Mouse (Mus musculus): ENCODE measurements around the gene Gm17545.

Gm17545 gene

GRCm38 (mm10) chr9:22447213-22447612 is 6.9 kb upstream of the Gm17545 start:
- DNase-seq, result no peak

- no peak for DNase-seq
These were observed 5.7 kb upstream of the Gm17545 start for GRCm38 (mm10) chr9:22448420-22448819.

- DNase-seq, result no peak
These were observed 4.9 kb upstream of the Gm17545 start for GRCm38 (mm10) chr9:22449209-22449608.

GRCm38 (mm10) chr9:22452697-22453096 is 1.4 kb upstream of the Gm17545 start:
- no peak for DNase-seq

DNA sequence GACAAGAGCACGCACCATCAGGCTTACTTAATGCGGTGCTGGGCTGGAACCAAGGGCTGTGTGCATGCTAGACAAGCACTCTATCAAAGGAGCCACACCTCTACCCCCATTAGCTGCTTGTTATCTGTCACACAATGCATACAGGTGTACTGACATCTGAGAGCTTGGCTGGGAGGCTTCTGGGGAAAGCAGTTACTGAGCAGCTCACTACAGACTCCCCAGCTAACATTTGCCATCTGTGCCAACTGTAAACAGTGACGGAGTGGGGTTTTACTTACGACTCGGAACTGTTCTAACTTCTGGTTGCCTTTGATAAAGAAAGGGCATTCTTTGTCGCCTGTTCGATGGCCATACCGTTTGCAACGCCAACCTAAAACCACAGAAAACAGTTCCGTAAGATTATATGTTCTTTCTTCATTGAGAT is 577 bp upstream of the Gm17545 start:
- DNase-seq, result no peak

- DNase-seq, result no peak
These were observed 951 bp downstream of the Gm17545 start for GRCm38 (mm10) chr9:22455041-22455440.

DNA sequence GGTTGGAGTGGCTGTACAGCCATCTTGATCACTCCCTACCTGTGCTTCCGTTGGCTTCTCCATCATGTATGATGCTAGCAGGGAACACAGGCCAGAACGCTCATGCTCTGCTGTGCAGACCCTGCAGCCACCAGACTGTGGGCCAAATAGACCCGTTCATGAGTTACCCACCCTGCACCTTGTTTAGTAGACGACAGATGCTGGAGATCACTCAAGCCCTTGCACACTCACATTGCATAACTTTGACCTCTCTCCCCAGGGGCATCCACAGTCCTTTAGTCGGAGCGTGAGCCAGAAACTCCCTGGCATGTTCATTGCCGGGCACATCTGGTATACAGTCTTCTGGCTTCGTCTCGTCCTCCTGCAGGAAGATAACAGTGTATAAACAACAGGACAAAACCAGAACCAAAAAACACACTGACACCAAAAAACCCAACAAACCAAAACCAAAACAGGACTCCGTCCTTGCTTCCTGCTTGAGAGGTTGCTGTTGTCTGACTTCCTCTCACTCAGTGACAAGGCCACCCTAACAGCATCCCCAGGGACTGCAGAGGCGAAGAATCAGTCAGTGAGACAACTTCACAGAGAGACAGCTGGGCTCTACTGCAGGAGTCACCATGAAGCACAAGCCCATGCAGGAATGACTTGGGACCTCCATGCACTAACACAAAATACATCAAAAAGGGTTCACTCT is 3.2 kb downstream of the Gm17545 start:
- no peak for DNase-seq

DNA sequence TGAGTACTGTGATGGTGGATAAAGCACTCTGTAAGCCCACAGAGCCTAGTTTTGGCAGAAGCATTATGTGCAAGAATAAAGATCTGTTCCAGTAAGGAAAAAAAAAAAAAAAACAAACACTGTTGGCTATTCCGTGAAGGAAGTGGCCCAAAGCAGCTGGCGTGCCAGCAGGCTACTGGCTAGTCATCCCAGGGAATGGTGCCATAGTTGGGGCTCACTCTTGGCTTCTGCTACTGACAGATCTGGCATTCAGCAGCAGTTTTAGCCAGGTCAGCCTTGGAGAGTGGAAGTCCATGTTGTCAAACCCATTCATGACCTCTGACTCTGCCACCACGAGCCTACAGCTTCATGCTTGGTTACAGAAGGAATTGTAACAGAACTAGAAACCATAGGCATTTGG is 7.9 kb downstream of the Gm17545 start:
- no peak for DNase-seq

- DNase-seq, result no peak
These were observed 12.1 kb downstream of the Gm17545 start for GRCm38 (mm10) chr9:22466212-22466611.

- peak; percentile 36 for DNase-seq
These were observed 13.5 kb downstream of the Gm17545 start for GRCm38 (mm10) chr9:22467371-22468169.

DNA sequence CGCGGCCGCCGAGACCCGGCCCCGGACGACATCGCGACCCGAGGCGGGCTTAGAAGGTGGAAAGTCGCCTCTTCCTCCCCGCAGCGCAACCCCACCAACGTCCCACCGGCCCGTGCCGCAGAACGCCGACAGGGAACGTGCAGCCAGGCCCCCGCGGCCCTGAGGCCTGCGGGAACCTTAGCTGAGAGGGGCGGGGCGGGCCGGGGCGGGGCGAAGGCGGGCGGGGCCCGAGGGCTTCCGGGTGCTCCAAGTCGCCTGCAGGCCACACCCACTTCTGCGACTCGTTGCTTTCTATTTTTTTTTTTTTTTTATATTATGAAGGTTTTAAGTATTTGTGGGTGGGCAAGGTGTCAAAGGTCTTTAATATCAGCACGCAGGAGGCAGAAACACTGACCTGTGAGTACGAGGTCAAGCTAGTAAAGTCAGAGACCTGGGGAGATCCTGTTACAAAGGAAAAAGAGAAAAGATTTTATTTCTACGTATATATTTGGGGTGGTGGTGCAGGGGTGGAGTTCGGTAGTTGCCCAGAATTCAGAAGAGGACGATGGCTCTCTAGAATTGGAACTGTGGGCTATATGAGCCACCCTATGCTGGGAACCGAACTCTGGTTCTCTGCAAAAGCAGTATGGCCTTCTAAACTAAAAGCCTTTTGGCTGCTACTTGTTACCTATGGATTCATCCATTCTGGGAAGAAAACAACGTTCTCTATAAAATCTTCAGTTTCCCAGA is 14.2 kb downstream of the Gm17545 start:
- DNase-seq, result peak; percentile 31

DNA sequence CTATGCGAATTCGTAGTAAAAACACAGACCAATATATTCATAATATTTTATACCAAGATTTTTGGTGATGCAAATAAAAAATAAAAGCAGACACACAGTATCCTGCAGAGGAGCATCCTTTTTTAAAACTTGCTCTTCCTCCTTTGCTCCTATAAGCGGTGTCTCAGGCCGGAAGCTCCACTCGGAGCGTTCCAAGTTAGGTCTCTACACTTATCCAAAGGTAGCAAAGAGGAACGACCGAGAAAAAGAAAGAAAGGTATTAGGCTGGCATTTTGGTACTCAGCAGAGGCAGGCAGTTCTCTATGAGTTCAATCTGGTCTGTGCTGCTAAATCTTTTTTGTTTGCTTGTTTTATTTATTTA is 14.8 kb downstream of the Gm17545 start:
- DNase-seq, result no peak

DNA sequence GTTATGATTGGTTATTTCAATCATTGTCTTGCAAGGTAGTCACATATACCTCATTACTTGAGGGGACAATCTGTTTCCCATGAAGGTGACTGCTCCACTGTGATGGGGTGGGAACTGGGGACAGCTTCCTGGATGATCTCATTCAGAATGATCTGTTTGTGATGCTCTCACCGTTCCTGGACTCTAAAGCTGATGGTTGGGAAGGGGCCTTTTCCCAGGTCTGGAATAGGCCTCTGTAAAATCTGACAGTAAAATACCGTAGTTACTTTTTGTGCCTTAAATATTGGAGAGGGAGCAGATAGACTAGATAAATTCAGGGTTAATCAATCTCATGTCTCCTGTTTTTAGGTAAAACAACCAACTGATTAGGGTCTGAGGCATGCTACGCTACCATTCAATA is 15.6 kb downstream of the Gm17545 start, which contains the start of gene Rp9:
Gene Rp9, minus strand, starts transcription at position 101 of the 400 bp plus-strand sequence.
- no peak for DNase-seq

- peak; percentile 97 for DNase-seq
These were observed 21.4 kb downstream of the Gm17545 start, which contains the start of gene Bbs9 for GRCm38 (mm10) chr9:22475424-22475868. Gene Bbs9, plus strand, starts transcription at chr9:22475715.

DNA sequence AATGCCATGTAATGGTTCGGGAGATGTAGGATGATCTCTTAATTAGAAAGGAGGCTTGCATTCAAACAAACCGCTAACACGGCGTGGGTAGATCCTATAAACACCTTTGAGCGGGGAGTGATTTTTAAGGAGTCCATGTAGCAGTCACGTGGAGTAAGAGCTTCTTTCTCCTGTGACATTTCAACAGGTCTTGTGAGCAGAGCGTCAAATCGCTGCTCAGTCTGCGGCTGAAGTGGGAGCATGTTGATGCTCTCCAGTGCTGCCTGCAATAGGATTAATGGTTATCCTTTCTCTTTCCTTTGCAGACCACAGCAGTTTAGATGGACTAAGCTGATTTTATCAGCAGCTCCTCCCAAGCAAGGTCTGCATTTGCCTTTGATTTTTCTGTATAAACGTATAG is 22.2 kb downstream of the Gm17545 start:
- DNase-seq, result peak; percentile 11

DNA sequence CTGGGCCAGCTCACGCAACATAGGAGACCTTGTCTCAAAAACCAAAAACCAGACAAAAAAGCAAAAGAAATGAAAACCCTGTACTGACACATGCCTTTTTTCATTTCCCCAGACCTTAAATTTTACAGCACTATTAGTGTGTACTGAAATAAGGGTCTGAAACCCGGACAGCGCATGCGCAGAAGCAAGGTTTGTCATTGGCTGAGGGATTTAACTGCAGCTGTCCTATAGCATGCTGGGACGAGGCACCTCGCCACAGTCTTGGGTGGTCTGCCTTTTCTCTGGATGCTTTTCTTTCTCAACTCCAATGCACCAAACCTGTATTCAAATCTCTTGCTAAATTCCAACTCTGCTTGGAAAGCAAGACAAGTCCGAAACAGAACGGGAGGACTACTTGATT is 24.9 kb downstream of the Gm17545 start:
- no peak for DNase-seq

DNA sequence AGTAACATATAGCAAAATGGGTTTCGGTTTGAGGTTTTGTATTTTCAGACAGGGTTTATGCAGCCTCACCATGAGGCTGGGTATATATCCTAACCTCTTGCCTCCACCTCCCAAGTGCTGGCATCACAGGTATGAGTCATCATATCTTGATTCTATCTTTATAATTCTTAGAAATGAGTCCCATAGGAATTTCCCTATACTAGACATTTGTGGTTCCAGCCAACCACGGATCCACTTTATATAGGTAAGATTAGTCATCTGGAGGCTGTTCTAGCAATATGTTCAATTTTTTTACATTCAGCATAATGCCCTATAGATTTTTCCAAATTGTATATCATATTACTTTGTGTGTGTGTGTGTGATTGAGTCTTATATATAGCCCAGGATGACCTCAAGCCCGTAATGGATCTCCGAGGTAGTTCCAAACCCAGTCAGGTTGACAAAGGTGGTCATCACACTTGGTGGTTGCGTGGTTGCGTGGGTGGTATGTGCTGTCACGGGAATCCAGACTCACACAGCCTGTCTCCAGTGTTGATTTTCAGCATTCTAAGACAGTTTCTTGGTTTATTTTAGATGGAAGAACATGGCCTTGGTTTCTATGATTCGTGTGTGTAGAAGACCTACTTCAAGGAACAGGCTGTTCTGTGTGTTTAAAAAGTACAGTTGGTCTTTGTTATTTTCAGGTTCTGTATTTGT is 29.9 kb downstream of the Gm17545 start:
- DNase-seq, result no peak

DNA sequence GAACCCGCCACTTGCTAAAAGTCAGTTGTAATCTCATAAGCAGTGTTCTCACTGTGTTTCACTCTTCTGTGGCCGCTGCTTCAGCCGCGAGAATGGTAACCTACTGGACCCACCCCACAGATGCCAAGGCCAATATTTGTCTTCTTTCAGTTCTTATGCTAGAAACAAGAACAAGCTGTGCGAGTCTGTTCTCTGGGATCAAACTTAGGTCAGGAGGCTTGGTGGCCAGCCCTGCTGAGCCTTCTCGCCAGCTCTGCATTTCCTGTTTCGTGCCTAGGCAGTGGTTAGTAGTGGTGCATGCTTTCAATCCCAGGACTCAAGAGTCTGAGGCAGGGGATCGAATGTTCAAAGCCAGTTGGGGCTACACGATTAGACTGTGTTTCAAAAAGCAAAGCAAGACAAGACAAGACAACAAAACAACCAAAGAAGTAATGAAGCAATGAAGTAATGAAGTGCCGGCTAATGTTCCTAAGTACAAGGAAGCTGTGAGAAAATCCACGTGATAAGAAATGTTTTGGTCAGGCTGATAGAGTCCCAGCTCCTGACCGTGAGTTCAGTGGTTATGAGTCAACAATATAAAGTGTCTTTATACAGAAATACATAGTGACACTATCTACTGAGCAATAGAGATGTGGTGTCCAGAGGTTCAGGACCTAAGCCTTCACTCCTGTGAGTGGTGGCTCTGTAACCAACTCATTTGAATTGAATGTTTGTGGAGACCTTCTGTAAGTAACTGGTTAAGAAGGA is 30.6 kb downstream of the Gm17545 start:
- DNase-seq, result no peak

- DNase-seq, result no peak
These were observed 32.1 kb downstream of the Gm17545 start for GRCm38 (mm10) chr9:22486211-22486610.

- DNase-seq, result no peak
These were observed 34.9 kb downstream of the Gm17545 start for GRCm38 (mm10) chr9:22488963-22489362.

- DNase-seq, result no peak
These were observed 40.2 kb downstream of the Gm17545 start for GRCm38 (mm10) chr9:22494203-22494807.

- DNase-seq, result no peak
These were observed 41.0 kb downstream of the Gm17545 start for GRCm38 (mm10) chr9:22495133-22495532.

Measured in kidney, adult 11 months (tissue).